Mouse (Mus musculus): ENCODE data around the gene Pi16. TPM values are rescaled to one million over a fixed set of nuclear protein-coding genes. Genes with fewer than 3 reads are reported as not detected.
A peak's percentile ranks its signal among the peaks of the same experiment; 100 is the strongest.

Gene Pi16
- total and polyA plus RNA-seq, 3 experiments, result 24.1 to 63.1 (median 40.7) TPM

- Histone ChIP-seq H3K36me3 (ENCODE audit: control insufficient read depth, insufficient read depth, low read length) (no peaks in the 10 kb centered on the region), H3K4me3 (no peak overlapping the region)
- WGBS, result 68% methylated on average over 3 of the region's 3 CpGs
These were observed 24.5 kb upstream of the Pi16 start for GRCm38 (mm10) chr17:29292996-29293395.

GRCm38 (mm10) chr17:29293807-29294605 lies 23.5 kb upstream of the Pi16 start:
- TF ChIP-seq CTCF (IDR thresholded peaks at IDR 0.05), result peak; percentile 46
- no peak for TF ChIP-seq POLR2A (IDR thresholded peaks at IDR 0.05; ENCODE audit: insufficient read depth, low read depth, low read length)
- Histone ChIP-seq H3K9ac (ENCODE audit: low read depth, low read length) (no peak overlapping the region), H3K4me1 (ENCODE audit: control insufficient read depth, insufficient read depth, low read length) (no peaks in the 10 kb centered on the region), H3K79me2 (replicated peaks; ENCODE audit: control insufficient read depth, insufficient read depth, low read length) (no peaks in the 10 kb centered on the region), H3K27me3 (ENCODE audit: control insufficient read depth, insufficient read depth, low read length) (no peaks in the 10 kb centered on the region), H3K36me3 (ENCODE audit: control insufficient read depth, insufficient read depth, low read length) (no peaks in the 10 kb centered on the region), H3K27ac (no peak overlapping the region), H3K4me3 (no peak overlapping the region)
- intact Hi-C loops (cut with DNase I), result loop anchor here (5.0 kb wide), 1 partner anchor 78 kb away; no protein-coding TSS in a partner anchor
- peak; percentile 45 to 62 for DNase-seq
- 75% methylated on average over 9 of the region's 9 CpGs for WGBS

More at GRCm38 (mm10) chr17:29292996-29293395, 24.5 kb upstream of the Pi16 start:
- no peaks in the 10 kb centered on the region for H3K79me2 ChIP-seq (replicated peaks; ENCODE audit: control insufficient read depth, insufficient read depth, low read length)
- H3K27ac ChIP-seq, result no peak overlapping the region
- no peaks in the 10 kb centered on the region for H3K27me3 ChIP-seq (ENCODE audit: control insufficient read depth, insufficient read depth, low read length)
- no peak for TF ChIP-seq CTCF (IDR thresholded peaks at IDR 0.05)
- no peak for TF ChIP-seq EP300 (IDR thresholded peaks at IDR 0.05; ENCODE audit: insufficient read depth, low read depth, low read length)
- no peak for TF ChIP-seq POLR2A (IDR thresholded peaks at IDR 0.05; ENCODE audit: insufficient read depth, low read depth, low read length)
- intact Hi-C loops (cut with DNase I), result loop anchor here (5.0 kb wide), 1 partner anchor 79 kb away; no protein-coding TSS in a partner anchor
- no peak overlapping the region for H3K9ac ChIP-seq (ENCODE audit: low read depth, low read length)
- H3K4me1 ChIP-seq (ENCODE audit: control insufficient read depth, insufficient read depth, low read length), result no peaks in the 10 kb centered on the region
- no peak for DNase-seq

- Histone ChIP-seq H3K9ac (ENCODE audit: low read depth, low read length) (no peak overlapping the region), H3K36me3 (ENCODE audit: control insufficient read depth, insufficient read depth, low read length) (no peaks in the 10 kb centered on the region), H3K4me1 (ENCODE audit: control insufficient read depth, insufficient read depth, low read length) (no peaks in the 10 kb centered on the region), H3K27ac (no peak overlapping the region), H3K27me3 (ENCODE audit: control insufficient read depth, insufficient read depth, low read length) (no peaks in the 10 kb centered on the region), H3K79me2 (replicated peaks; ENCODE audit: control insufficient read depth, insufficient read depth, low read length) (no peaks in the 10 kb centered on the region), H3K4me3 (no peak overlapping the region)
- TF ChIP-seq POLR2A (IDR thresholded peaks at IDR 0.05; ENCODE audit: insufficient read depth, low read depth, low read length) (no peak), CTCF (IDR thresholded peaks at IDR 0.05) (no peak), EP300 (IDR thresholded peaks at IDR 0.05; ENCODE audit: insufficient read depth, low read depth, low read length) (no peak)
- intact Hi-C loops (cut with DNase I), result no loop called here
- DNase-seq, result no peak
- 90% methylated on average over 5 of the region's 5 CpGs for WGBS
These were observed 21.6 kb upstream of the Pi16 start for GRCm38 (mm10) chr17:29295835-29296234.

GRCm38 (mm10) chr17:29297321-29297720 lies 20.2 kb upstream of the Pi16 start:
- H3K4me3 ChIP-seq, result no peak overlapping the region
- H3K4me1 ChIP-seq (ENCODE audit: control insufficient read depth, insufficient read depth, low read length), result no peaks in the 10 kb centered on the region; the same call in 1 of the 2 replicates
- intact Hi-C loops (cut with DNase I), result no loop called here
- H3K27me3 ChIP-seq (ENCODE audit: control insufficient read depth, insufficient read depth, low read length), result no peaks in the 10 kb centered on the region
- no peaks in the 10 kb centered on the region for H3K79me2 ChIP-seq (replicated peaks; ENCODE audit: control insufficient read depth, insufficient read depth, low read length)
- no peaks in the 10 kb centered on the region for H3K36me3 ChIP-seq (ENCODE audit: control insufficient read depth, insufficient read depth, low read length)
- no peak for DNase-seq
- no peak for TF ChIP-seq CTCF (IDR thresholded peaks at IDR 0.05)
- TF ChIP-seq EP300 (IDR thresholded peaks at IDR 0.05; ENCODE audit: insufficient read depth, low read depth, low read length), result no peak
- TF ChIP-seq POLR2A (IDR thresholded peaks at IDR 0.05; ENCODE audit: insufficient read depth, low read depth, low read length), result no peak
- no peak overlapping the region for H3K27ac ChIP-seq
- WGBS, result 85% methylated on average over 10 of the region's 10 CpGs
- no peak overlapping the region for H3K9ac ChIP-seq (ENCODE audit: low read depth, low read length)

GRCm38 (mm10) chr17:29297813-29298212 lies 19.7 kb upstream of the Pi16 start:
- no peak overlapping the region for H3K4me3 ChIP-seq
- no peak overlapping the region for H3K27ac ChIP-seq
- H3K4me1 ChIP-seq (ENCODE audit: control insufficient read depth, insufficient read depth, low read length), result no peaks in the 10 kb centered on the region; the same call in 1 of the 2 replicates
- no peak overlapping the region for H3K9ac ChIP-seq (ENCODE audit: low read depth, low read length)
- WGBS, result 87% methylated on average over 6 of the region's 6 CpGs
- no peak for DNase-seq
- no peaks in the 10 kb centered on the region for H3K79me2 ChIP-seq (replicated peaks; ENCODE audit: control insufficient read depth, insufficient read depth, low read length)
- H3K27me3 ChIP-seq (ENCODE audit: control insufficient read depth, insufficient read depth, low read length), result no peaks in the 10 kb centered on the region
- H3K36me3 ChIP-seq (ENCODE audit: control insufficient read depth, insufficient read depth, low read length), result no peaks in the 10 kb centered on the region
- no peak for TF ChIP-seq POLR2A (IDR thresholded peaks at IDR 0.05; ENCODE audit: insufficient read depth, low read depth, low read length)
- TF ChIP-seq CTCF (IDR thresholded peaks at IDR 0.05), result peak; percentile 15; the same call in 1 of the 2 replicates
- TF ChIP-seq EP300 (IDR thresholded peaks at IDR 0.05; ENCODE audit: insufficient read depth, low read depth, low read length), result no peak
- intact Hi-C loops (cut with DNase I), result no loop called here

GRCm38 (mm10) chr17:29299282-29299681 lies 18.2 kb upstream of the Pi16 start:
- no peak overlapping the region for H3K9ac ChIP-seq (ENCODE audit: low read depth, low read length)

More at GRCm38 (mm10) chr17:29299282-29299681, 18.2 kb upstream of the Pi16 start:
- Histone ChIP-seq H3K79me2 (replicated peaks; ENCODE audit: control insufficient read depth, insufficient read depth, low read length) (no peaks in the 10 kb centered on the region), H3K27me3 (ENCODE audit: control insufficient read depth, insufficient read depth, low read length) (no peaks in the 10 kb centered on the region), H3K4me1 (ENCODE audit: control insufficient read depth, insufficient read depth, low read length) (peaks cover 5% of the 10 kb centered on the region), H3K36me3 (ENCODE audit: control insufficient read depth, insufficient read depth, low read length) (no peaks in the 10 kb centered on the region), H3K4me3 (no peak overlapping the region), H3K27ac (no peak overlapping the region)
- intact Hi-C loops (cut with DNase I), result no loop called here
- no peak for TF ChIP-seq EP300 (IDR thresholded peaks at IDR 0.05; ENCODE audit: insufficient read depth, low read depth, low read length)
- TF ChIP-seq POLR2A (IDR thresholded peaks at IDR 0.05; ENCODE audit: insufficient read depth, low read depth, low read length), result no peak
- TF ChIP-seq CTCF (IDR thresholded peaks at IDR 0.05), result no peak
- WGBS, result 95% methylated on average over 4 of the region's 4 CpGs
- DNase-seq, result no peak
